Mouse (Mus musculus) spleen, postnatal 4 days (tissue): ENCODE results near the gene Mapk1ip1l.

Experiments used
- DNase-seq, 2 experiments: peaks; one replicate each; pipeline ENCODE4 v3.0.0; 2022; ENCODE audit warnings: low spot score in 2 of 2

The Mapk1ip1l gene

DNA sequence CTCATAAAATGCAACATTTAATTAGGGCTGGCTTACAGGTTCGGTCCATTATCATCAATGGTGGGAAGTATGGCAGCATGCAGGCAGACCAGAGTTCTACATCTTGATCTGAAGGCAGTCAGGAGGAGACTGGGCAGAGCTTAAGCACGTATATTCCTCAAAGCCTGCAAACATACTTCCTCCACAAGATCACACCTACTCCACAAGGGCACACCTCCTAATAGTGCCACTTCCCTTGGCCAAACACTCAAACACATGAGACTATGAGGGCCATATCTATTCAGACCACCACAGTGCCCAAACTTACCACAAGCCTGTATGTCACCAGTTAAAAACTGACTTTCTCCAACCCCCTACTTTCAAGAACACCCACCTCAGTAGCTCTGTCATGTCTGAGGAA is 63.4 kb downstream of the Mapk1ip1l start:
- no peak for DNase-seq

GRCm38 (mm10) chr14:47361899-47362298 is 63.8 kb downstream of the Mapk1ip1l start:
- no peak for DNase-seq

- peak; percentile 35 to 67 for DNase-seq
Measured at GRCm38 (mm10) chr14:47364742-47365449, 66.8 kb downstream of the Mapk1ip1l start.

DNA sequence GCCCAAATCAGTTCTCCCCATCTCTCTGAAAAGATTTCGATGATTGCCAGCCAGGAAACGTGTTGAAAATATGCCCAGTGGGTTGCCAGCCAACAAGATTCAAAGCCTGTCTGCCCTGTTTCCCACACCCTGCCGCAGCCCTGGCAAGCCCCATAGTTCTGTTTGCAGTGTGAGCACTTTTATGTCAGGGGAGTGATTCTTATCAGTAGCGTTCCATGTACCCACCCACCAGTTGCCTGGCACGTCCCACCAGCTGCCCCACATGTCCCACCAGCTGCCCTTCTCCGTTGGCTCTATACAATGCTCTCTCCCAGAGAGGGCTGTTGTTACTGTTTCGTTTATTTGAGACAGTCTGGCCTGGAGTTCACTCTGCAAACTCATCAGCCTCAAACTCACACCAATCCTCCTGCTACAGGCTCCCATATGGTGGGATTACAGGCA is 68.8 kb downstream of the Mapk1ip1l start:
- no peak for DNase-seq

- DNase-seq = no peak
Measured at GRCm38 (mm10) chr14:47367461-47367860, 69.4 kb downstream of the Mapk1ip1l start, which contains the start of gene Lgals3. TSS of gene Lgals3 (plus strand) at chr14:47367751.

GRCm38 (mm10) chr14:47369741-47370140 is 71.7 kb downstream of the Mapk1ip1l start:
- no peak for DNase-seq

DNA sequence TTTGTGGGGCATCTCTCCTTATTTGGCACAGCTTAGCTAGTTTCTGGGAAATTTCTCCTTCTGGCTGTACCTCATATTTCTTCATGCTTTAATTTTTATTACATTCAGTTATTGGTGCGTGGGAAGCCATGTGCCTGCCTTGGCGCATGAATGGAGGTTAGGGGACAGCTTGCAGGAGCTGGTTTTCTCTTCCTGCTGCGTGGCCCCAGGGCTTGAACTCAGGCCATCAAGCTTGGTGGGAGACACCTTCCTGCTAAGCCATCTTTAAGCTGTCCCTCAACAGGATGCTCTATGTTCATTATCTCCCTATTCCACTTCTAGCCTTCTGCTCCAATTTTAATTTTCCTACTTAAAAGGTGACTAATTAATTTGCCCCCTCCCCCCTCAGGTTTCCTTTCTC is 72.7 kb downstream of the Mapk1ip1l start:
- no peak for DNase-seq

- DNase-seq = no peak
Measured at GRCm38 (mm10) chr14:47371689-47372088, 73.6 kb downstream of the Mapk1ip1l start.
